Mouse (Mus musculus): ENCODE data around the gene Strbp.

Strbp gene

DNA sequence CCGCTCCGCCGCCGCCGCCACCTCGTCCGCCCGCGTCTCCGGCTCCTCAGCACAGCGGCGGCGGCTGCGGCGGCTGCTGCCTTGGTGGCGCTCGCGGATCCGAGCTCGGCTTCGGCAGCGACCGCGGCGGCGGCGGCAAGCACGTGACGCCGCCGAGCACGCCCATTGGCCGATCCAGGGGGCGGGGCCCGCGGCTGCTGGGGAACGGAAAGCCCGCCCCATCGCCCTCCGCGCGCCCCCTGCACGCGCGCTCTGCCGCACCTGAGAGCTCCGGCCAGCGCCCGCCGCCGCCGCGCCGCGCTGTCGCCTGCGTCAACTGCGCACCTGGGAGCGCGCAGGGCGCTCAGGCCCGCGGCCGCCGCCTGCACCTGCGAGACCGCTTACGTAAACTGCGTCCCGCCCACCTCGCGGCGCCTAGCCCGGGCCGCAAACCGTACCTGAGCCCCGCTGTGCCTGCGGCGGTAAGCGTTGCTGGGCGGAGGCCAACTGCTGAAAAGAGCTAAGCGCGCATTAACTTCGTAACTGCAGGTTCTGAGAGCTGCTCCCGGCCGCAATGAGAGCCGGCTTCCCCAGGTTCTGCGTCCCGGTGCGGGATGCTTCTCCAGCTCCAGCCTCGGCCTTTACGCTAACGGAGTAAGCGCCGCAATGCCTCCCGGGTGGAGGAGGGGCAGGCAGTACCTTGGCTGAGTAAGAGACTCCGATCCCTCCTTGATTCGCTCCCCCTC is at the start of gene Strbp:
Gene Strbp, minus strand, starts transcription at position 630 of the 725 bp plus-strand sequence.
- in situ Hi-C loops (cut with MboI, MseI): no loop called here

DNA sequence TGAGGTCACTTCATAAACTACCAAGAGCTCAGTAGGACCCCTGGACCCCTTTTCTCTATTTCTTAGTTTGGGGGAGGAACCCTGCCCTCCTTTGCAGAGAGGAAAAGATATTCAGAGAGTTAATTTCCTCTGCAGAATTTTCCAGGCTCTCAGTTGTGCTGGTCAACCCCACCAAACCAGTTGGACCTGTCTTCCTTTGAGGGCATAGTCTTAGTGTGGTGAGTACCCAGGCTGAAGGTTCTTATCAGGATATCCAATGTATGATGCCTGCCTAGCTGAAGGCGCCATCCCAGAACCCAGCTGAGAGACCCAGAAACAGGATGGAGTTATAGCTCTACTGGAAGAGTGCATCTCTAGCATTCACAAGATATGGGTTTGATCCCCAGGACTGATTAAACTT is 47.5 kb upstream of the Strbp start:
- in situ Hi-C loops (cut with MboI, MseI): no loop called here

DNA sequence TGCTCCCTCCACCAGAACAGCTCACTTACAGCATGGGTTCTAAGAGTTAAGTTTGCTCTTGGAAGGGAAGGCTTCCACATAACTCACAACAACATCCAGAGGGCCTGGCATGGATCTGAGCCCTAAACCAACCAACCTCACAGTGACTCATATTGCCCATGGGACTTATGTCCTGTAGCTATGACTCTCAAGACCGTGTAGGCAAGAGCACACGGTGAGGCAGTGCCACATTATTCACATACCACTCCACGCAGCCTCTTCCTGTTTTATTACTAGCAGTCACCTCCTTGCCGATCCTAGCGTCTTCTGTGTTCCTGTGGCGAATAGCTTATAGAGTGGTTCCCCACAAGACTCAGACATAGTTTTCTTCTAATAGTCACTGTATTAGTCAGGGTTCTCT is 45.7 kb upstream of the Strbp start:
- in situ Hi-C loops (cut with MboI, MseI): no loop called here

GRCm38 (mm10) chr2:37748442-37749066 is 44.9 kb upstream of the Strbp start:
- in situ Hi-C loops (cut with MboI, MseI): no loop called here

DNA sequence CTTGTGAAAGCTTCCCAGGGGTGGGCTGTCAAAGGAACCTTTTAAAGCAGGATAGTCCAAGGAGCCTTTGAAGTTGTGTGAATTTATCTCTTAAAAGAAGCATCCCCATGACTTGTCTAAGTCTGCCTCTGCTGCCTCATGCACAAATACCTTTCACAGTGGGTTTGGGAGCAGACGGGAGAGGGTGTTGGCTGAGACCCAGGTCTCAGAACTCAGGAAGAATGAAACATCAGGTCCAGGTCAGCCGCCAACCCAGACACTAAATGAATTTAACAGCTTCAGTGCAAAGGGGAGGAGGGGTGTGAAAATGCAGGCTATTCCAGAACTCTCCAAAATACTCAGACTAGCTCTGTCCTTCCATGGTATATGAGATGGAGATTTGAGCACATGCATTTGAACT is 44.2 kb upstream of the Strbp start:
- in situ Hi-C loops (cut with MboI, MseI): no loop called here

- in situ Hi-C loops (cut with MboI, MseI): no loop called here
Measured at GRCm38 (mm10) chr2:37746293-37747049, 42.8 kb upstream of the Strbp start.

- in situ Hi-C loops (cut with MboI, MseI): no loop called here
Measured at GRCm38 (mm10) chr2:37744773-37745395, 41.2 kb upstream of the Strbp start.

GRCm38 (mm10) chr2:37741806-37742554 is 38.3 kb upstream of the Strbp start:
- in situ Hi-C loops (cut with MboI, MseI): no loop called here

DNA sequence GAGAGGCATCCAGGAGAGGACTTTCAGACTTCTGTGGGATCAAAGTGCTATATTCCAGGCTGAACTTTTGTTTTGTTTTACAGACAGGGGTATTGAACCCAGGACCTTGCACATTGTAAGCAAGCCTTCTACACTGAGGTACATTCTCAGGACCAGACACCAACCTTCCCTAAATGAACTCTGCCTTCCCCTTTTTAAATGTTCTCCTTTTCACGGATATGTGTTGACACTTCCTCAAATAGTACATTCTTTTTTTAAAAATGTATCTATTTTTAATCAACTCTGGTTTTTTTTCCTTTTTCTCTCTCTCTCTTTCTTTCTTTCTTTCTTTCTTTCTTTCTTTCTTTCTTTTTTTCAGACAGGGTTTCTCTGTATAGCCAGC is 32.1 kb upstream of the Strbp start:
- in situ Hi-C loops (cut with MboI, MseI): no loop called here

- in situ Hi-C loops (cut with MboI, MseI): no loop called here
Measured at GRCm38 (mm10) chr2:37734979-37735806, 31.5 kb upstream of the Strbp start.

GRCm38 (mm10) chr2:37731241-37731801 is 27.7 kb upstream of the Strbp start:
- in situ Hi-C loops (cut with MboI, MseI): no loop called here

GRCm38 (mm10) chr2:37724231-37724630 is 20.6 kb upstream of the Strbp start:
- in situ Hi-C loops (cut with MboI, MseI): no loop called here

- in situ Hi-C loops (cut with MboI, MseI): no loop called here
Measured at GRCm38 (mm10) chr2:37723501-37724090, 19.9 kb upstream of the Strbp start.

- in situ Hi-C loops (cut with MboI, MseI): no loop called here
Measured at GRCm38 (mm10) chr2:37722674-37723465, 19.2 kb upstream of the Strbp start.

DNA sequence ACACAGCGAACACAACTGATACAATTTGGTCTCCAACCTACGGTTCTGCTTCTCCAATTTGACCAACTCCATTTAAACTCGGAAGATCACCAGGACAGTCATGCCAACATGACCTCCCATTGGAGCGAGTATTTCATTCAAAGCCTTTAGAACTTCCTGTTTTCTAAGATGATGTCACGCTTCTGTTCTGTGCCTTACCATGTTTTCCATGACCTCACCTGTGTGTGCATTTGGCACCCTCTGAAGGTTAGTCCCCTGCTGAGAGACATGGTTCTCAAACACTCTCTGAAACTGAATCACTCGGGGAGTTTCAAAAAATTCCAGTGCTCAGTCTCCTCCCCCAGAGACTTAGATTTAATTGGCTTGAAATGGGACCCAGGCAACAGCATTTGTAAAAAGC is 12.6 kb upstream of the Strbp start:
- in situ Hi-C loops (cut with MboI, MseI): no loop called here

DNA sequence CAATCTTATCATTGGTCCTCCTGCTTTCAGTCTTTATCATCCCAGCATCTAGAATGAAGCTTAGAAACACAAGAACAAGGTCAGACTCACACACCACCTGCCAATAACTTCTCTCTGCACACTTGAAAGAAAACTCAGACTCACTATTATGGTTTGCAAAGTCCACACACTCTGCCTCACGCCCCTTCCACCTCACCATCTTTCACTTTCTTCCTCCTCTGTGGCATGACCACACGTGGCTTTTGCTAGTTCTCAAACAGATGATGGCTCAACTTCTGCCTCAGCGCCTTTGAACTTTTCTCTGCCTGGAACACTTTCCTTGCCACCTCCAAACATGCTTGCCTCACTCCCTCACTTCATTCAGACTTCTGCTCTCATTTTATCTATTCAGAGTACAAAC is 11.7 kb upstream of the Strbp start:
- in situ Hi-C loops (cut with MboI, MseI): no loop called here

DNA sequence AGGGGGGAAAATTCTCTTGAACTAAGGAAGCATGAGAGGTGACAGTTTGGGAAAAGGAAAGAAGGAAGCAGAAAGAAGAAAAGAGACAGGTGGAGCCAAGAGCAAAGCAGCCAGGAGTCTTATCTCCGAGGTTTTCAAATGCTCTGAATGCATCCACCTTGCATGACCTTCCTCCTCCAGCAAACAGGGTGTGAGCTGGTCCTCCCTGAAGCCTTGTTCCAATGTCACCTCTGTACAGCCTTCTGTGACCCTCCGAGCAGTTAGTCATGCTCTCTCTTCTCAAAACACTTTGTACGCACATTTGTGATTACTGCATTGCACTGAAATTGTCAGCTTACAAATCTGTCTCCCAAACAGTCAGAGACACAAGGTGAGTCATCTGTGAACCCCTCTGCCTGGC is 9.4 kb upstream of the Strbp start:
- in situ Hi-C loops (cut with MboI, MseI): no loop called here

- in situ Hi-C loops (cut with MboI, MseI): no loop called here
Measured at GRCm38 (mm10) chr2:37708835-37709234, 5.2 kb upstream of the Strbp start.

- in situ Hi-C loops (cut with MboI, MseI): no loop called here
Measured at GRCm38 (mm10) chr2:37704141-37704760, 592 bp upstream of the Strbp start.

All from T-helper 17 cell (primary cell).